Mouse (Mus musculus): ENCODE results near the gene Gm20388.
"Not testable (repeated sequence)": the region's sequence is repeated elsewhere in the genome, so short reads cannot be mapped to it uniquely, and the experiment has no call there.

Gm20388 gene

GRCm38 (mm10) chr8:123038351-123038750 lies 3127.7 kb downstream of the Gm20388 start:
- DNase-seq (ENCODE audit: low read depth, low spot score), result no peak

DNA sequence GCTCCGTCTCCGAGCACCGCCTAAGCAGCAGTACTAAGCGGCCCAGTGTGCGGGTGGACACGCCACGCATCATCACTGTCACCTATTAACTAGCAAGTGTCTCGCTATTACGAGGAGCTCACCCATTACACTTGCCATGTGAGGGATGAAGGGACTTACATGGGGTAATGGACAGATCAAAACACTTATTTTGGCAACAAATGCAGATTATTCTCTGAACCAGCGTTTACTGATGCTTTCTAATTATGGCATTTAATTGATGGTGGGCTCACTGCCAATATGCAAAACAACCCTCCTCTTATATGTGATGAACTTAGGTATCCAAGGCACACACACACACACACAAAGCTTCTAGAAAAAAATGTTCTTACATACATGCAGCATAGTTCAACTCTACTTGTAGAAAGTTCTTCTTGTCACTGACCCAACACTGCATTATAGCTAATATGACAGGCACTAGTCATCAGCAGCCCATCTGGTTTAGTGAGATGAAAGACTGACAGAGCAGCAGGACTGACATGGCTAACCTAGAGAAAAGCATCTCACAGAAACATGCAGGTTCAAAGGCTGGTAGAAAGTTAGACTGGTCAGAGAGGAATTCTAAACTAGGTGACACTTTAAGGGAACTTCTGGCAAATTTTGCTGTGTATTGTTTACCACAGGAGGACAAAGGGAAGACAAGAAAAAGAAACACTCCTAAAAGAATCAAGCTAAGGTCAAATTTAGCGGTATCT lies 3128.9 kb downstream of the Gm20388 start:
- no peak for DNase-seq (ENCODE audit: low read depth, low spot score)

GRCm38 (mm10) chr8:123040110-123040650 lies 3129.5 kb downstream of the Gm20388 start:
- no peak for DNase-seq (ENCODE audit: low read depth, low spot score)

DNA sequence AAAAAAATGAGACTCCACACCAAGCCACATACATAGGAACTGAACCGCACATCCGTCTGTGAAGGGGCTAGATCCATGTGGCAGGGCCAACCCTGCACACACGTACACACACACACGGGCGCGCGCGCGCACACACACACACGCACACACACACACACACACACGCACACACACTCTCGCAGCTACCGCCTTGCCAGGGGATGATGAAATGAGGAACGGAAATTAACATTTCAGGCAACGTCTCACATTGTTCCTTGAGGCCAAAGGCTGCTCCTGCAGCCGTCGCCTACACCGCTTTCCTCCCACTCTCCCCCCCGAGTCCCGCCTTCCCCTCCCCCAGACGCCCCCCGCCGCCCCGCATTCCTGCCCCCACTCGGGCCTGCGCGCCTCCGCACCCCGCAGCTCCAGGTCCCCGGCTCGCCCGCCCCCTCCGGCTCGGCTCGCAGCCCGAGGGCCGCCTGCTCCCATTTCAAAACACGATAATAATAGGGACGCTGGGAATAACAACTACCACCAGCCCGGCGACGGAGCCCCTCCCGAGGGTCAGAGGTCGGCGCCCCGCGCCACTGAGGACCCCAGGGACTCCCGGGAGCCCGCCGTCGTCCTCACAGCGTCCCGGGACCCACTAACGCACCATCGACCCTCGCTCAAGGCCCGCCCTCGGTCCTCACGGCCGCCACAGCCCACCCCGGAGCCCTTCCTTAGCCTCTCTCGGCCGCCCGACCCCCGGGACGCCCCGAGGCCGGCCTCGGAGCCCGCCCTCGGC lies 3130.6 kb downstream of the Gm20388 start:
- DNase-seq (ENCODE audit: low read depth, low spot score), result peak; percentile 80

DNA sequence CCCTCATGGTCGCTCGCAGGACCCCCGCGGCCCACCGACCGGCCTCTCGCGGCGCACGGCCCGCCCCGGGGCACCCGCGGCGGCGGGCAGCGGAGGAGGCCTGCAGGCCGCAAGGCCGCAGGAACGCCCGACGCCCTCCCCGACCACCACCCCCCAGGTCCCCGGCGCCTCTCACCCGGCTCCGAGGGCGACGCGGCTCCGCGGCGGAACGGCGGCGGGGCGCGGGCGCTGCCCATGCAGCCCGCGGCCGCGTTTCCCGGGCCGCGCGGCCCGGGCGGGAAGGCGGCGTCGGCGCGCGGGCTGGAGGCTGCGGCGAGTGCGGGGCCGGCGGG lies 3131.1 kb downstream of the Gm20388 start:
- no peak for DNase-seq (ENCODE audit: low read depth, low spot score)

DNA sequence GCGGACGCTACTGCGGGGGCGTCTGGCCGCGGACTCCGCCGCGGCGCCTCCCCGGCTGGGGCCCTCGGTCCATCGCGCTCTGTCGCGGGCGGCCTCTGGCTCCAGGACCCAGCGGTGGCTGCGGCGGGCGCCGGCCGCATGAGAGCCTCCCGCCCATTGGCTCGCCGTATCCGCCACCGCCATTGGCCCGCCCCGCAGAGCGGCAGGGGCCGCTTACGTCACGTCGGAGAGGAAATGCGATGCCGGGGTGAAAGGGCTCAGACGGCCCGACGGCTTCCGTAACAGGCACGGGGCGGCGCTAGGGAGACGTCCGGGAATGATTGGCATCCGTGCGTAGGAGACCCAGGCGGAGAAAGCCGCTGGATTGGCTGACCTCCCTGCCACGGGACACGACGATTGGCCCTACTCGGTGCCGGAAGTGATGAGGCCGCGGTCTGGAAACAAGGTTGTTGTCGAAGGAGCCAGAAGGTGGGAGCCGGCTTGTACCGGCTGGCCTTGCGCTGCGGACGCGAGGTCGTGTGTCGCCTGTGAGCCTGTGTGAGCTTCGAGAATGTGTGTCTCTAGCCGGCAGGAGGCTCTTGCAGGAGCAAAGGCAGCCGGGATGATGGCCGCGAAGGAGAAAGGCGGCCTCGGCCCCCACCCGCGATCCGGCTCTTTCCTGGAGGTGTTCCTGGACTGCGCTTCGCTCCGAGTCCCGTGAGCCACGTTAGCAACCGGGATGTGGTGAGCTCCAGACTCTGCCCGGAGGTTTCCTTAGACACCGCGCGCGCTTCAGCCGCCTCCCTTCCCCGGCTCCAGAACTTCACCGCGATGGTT lies 3131.7 kb downstream of the Gm20388 start, which contains the start of gene Ankrd11:
TSS of gene Ankrd11 (minus strand) at position 120 of the 816 bp plus-strand sequence.
- peak; percentile 100 for DNase-seq (ENCODE audit: low read depth, low spot score)

- DNase-seq (ENCODE audit: low read depth, low spot score), result no peak
Observed at GRCm38 (mm10) chr8:123042974-123043625, 3132.5 kb downstream of the Gm20388 start.

DNA sequence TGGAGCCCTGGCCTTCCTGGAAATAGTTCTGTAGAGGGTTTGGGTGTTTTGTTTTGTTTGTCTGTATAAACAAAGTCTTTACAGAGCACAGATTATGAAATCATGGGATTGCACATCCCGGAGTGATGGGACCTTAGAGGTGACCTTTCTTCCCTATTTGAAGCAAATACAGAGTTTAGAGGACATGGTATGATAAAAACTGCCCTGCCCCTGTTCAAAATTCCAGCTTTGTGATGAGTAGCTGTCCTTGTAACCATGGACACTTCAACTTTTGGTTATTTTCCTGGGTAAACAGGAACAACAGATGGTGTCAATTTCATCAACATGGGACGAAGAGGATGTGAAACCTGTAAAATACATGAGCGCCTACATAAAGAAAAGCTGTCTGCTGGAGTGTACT lies 3133.3 kb downstream of the Gm20388 start:
- no peak for DNase-seq (ENCODE audit: low read depth, low spot score)

GRCm38 (mm10) chr8:123044743-123045425 lies 3134.2 kb downstream of the Gm20388 start:
- DNase-seq (ENCODE audit: low read depth, low spot score), result not testable (repeated sequence)

DNA sequence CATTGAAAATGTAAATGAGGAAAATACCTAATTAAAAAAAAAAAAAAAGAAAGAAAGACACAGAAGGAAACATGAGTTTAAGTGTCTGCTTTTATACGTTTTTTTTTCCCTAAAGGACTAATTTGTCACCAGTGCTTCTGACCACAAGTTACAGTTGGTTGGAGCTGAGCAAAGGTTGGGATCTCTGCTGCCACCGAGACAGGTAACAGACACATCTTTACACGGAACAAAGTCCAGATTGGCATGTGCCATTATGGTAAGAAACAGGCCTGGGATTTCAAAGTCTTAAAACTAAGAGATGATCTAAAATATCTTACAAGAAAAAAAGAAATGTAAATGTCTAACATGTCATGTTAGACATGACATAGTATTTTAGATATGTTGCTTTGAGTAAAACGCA lies 3136.1 kb downstream of the Gm20388 start:
- no peak for DNase-seq (ENCODE audit: low read depth, low spot score)

DNA sequence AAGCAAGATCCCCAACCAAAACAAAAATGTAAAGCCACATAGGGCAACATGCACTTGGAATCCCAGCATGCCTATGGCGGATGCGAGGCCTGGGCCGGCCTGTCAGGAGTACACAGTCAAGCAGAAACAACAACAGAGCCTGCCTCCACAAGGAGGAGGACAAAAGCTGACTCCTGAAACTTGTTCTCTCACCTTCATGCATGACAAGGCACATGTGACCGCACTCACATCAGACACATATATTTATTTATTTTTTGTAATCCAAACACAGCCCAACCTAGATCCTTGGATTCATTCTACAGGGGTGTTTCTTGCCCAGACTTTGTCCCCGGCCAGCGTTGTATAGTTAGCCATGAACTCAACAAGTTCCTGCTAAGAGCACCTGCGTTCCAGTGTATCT lies 3137.2 kb downstream of the Gm20388 start:
- DNase-seq (ENCODE audit: low read depth, low spot score), result no peak

- no peak for DNase-seq (ENCODE audit: low read depth, low spot score)
Observed at GRCm38 (mm10) chr8:123048402-123048801, 3137.8 kb downstream of the Gm20388 start.

GRCm38 (mm10) chr8:123051458-123051857 lies 3140.8 kb downstream of the Gm20388 start:
- no peak for DNase-seq (ENCODE audit: low read depth, low spot score)

GRCm38 (mm10) chr8:123062721-123063120 lies 3152.1 kb downstream of the Gm20388 start, which contains the start of gene Spg7:
Gene Spg7, plus strand, starts transcription at chr8:123062942.
- DNase-seq (ENCODE audit: low read depth, low spot score), result no peak

DNA sequence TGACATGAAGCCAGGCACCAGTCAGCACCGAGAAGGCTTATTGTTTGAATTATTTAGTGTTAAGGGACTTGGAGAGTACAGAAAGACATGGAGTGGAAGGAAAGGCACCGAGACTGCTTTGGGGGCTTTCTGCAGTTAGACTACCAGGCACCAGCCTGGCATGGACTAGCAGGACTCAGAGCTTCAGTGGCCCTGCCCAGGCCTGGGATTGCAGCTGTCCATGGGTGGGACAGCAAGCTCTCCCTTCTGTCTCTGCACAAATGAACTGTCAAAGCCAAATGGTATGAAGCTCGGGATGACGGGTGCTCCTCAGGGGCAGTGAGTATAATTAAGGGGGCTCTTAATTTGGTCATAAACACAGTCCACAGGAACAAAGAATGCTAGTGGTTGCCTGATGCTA lies 3153.4 kb downstream of the Gm20388 start:
- no peak for DNase-seq (ENCODE audit: low read depth, low spot score)

GRCm38 (mm10) chr8:123064809-123065213 lies 3154.2 kb downstream of the Gm20388 start:
- no peak for DNase-seq (ENCODE audit: low read depth, low spot score)

DNA sequence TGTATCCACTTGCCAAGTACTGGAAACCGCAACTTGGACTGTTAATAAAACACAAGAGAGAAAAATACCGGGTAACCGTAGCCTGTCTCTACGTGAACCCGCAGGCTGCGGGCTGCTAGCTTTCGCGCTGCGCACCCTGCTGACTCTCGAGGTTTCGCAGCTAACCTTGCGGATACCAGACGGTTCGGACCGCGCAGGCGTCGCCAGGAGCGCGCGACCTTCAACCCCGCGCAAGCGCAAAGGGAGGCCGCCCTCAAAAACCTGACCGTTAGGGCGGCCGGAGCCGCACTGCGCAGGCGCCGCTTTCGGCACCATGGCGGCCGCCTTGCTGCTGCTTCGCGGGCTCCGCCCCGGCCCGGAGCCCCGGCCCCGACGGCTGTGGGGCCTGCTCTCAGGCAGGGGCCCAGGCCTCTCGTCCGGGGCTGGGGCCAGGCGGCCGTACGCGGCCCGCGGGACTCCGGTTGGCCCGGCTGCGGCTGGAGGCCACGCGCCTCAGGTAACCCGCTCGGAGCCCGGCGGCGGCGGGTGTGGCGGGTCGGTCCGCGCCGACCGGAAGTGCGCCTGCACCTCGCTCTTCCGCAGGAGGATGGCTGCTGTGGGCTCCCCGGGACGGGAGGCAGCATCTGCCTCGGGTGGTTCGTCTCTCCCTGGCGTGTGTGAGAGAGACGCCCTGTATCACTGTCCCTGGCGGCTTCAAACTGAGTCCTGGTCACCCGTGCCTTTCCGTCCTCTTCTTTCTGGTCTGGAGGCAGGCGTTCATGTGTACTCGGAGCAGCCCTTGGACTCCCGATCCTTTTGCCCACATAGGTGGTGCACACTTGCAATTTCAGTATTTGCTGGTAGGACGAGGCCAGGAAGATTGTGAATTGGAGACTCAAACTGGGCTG lies 3154.8 kb downstream of the Gm20388 start:
- peak; percentile 99 for DNase-seq (ENCODE audit: low read depth, low spot score)

DNA sequence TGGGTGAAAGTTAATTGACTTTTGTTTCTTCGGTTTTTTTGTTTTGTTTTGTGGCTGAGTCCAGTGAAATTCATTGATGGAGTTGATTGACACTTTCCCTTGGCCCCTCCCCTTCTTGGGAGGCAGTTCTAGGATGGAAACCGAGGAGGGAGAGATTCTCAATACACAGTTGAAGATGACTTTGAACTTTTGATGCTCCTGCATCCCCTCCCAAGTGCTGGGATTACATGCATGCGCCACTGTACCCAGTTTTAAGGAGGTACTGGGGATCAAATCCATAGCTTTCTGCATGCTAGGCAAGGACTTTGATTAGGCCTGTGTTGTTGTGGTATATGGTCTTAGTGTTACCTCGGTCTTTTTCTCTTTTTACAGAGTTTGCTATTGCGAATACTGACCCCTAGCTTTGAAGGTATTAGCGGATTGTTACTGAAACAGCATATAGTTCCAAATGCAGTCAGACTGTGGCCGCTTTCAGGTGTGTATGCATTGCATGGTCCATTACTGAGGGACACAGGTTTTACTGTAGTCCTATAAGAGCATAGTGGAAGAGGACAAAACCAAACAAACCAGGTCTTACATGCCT lies 3155.6 kb downstream of the Gm20388 start:
- DNase-seq (ENCODE audit: low read depth, low spot score), result no peak

DNA sequence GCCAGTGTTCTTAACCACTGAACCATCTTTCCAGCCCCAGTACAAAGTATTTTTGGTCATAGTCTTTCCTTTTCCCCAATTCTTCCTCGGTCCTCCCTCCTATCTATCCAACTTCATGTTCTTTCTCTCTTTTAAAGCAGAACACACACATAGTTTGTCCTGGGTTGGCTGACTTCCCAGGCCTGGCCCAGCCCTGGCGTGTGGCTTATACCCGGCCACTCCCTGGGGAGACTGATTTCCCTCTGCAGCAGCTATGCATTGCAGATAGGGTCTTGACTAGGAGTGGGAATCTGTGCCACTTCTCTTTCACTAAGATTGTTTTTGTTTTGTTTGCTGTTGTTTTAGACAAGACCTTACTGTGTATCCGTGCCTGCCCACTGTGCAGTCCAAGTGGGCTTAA lies 3160.5 kb downstream of the Gm20388 start:
- peak; percentile 6 for DNase-seq (ENCODE audit: low read depth, low spot score)
